Mouse (Mus musculus): ENCODE data around the gene Hoxb5. TPM values are rescaled to one million over a fixed set of nuclear protein-coding genes. Genes with fewer than 3 reads are reported as not detected.

Hoxb5 gene
- polyA plus RNA-seq, 1 experiment = not detected

GRCm38 (mm10) chr11:96301064-96301431 is 2.1 kb upstream of the Hoxb5 start:
- Histone ChIP-seq H3K36me3 (ENCODE audit: control insufficient read depth, insufficient read depth) (no peaks in the 10 kb centered on the region), H3K27me3 (ENCODE audit: control insufficient read depth, insufficient read depth, insufficient read length) (peaks cover 93% of the 10 kb centered on the region), H3ac (ENCODE audit: control insufficient read depth, insufficient read length) (no peak overlapping the region), H3K4me2 (ENCODE audit: low read depth) (no peak overlapping the region), H3K4me3 (no peak overlapping the region), H3K79me2 (ENCODE audit: control insufficient read depth, insufficient read depth) (no peaks in the 10 kb centered on the region)
- no peak for TF ChIP-seq MAX (IDR thresholded peaks at IDR 0.05; ENCODE audit: low read depth)
- no peak for TF ChIP-seq MYOG (IDR thresholded peaks at IDR 0.05; ENCODE audit: control insufficient read depth in 1 of 3, insufficient read depth in 1 of 3, insufficient read length in 2 of 3, low read depth in 2 of 3)
- no peak for TF ChIP-seq USF1 (IDR thresholded peaks at IDR 0.05; ENCODE audit: low read depth)
- no peak for TF ChIP-seq E2F4 (IDR thresholded peaks at IDR 0.05; ENCODE audit: insufficient read depth)
- TF ChIP-seq POLR2AphosphoS2 (IDR thresholded peaks at IDR 0.05; ENCODE audit: insufficient read length, low read depth) = no peak
- TF ChIP-seq TCF12 (IDR thresholded peaks at IDR 0.05; ENCODE audit: insufficient read depth, poor library complexity, severe bottlenecking) = no peak
- TF ChIP-seq SRF (IDR thresholded peaks at IDR 0.05; ENCODE audit: control insufficient read depth, insufficient read length, low read depth) = no peak
- no peak for TF ChIP-seq CEBPB (IDR thresholded peaks at IDR 0.05; ENCODE audit: insufficient read depth, poor library complexity, severe bottlenecking)
- no peak for TF ChIP-seq MYOD1 (IDR thresholded peaks at IDR 0.05; ENCODE audit: control insufficient read depth in 1 of 3, insufficient read length in 2 of 3, low read depth in 2 of 3)
- no peak for TF ChIP-seq REST (IDR thresholded peaks at IDR 0.05; ENCODE audit: insufficient read depth, insufficient read length)
- TF ChIP-seq POLR2A (IDR thresholded peaks at IDR 0.05; ENCODE audit: insufficient read length, low read depth) = no peak
- no peak for TF ChIP-seq TCF3 (IDR thresholded peaks at IDR 0.05; ENCODE audit: insufficient read length, low read depth)

GRCm38 (mm10) chr11:96301837-96302236 is 1.3 kb upstream of the Hoxb5 start:
- H3K4me2 ChIP-seq (ENCODE audit: low read depth) = no peak overlapping the region
- no peak overlapping the region for H3ac ChIP-seq (ENCODE audit: control insufficient read depth, insufficient read length)
- peaks cover 94% of the 10 kb centered on the region for H3K27me3 ChIP-seq (ENCODE audit: control insufficient read depth, insufficient read depth, insufficient read length)
- H3K4me3 ChIP-seq = no peak overlapping the region
- no peaks in the 10 kb centered on the region for H3K36me3 ChIP-seq (ENCODE audit: control insufficient read depth, insufficient read depth)
- TF ChIP-seq E2F4 (IDR thresholded peaks at IDR 0.05; ENCODE audit: insufficient read depth) (no peak), REST (IDR thresholded peaks at IDR 0.05; ENCODE audit: insufficient read depth, insufficient read length) (no peak), SRF (IDR thresholded peaks at IDR 0.05; ENCODE audit: control insufficient read depth, insufficient read length, low read depth) (no peak), MAX (IDR thresholded peaks at IDR 0.05; ENCODE audit: low read depth) (no peak), TCF12 (IDR thresholded peaks at IDR 0.05; ENCODE audit: insufficient read depth, poor library complexity, severe bottlenecking) (no peak), MYOD1 (IDR thresholded peaks at IDR 0.05; ENCODE audit: control insufficient read depth in 1 of 3, insufficient read length in 2 of 3, low read depth in 2 of 3) (no peak), POLR2AphosphoS2 (IDR thresholded peaks at IDR 0.05; ENCODE audit: insufficient read length, low read depth) (no peak), POLR2A (IDR thresholded peaks at IDR 0.05; ENCODE audit: insufficient read length, low read depth) (no peak), CEBPB (IDR thresholded peaks at IDR 0.05; ENCODE audit: insufficient read depth, poor library complexity, severe bottlenecking) (no peak), TCF3 (IDR thresholded peaks at IDR 0.05; ENCODE audit: insufficient read length, low read depth) (no peak), USF1 (IDR thresholded peaks at IDR 0.05; ENCODE audit: low read depth) (no peak), MYOG (IDR thresholded peaks at IDR 0.05; ENCODE audit: control insufficient read depth in 1 of 3, insufficient read depth in 1 of 3, insufficient read length in 2 of 3, low read depth in 2 of 3) (no peak)
- H3K79me2 ChIP-seq (ENCODE audit: control insufficient read depth, insufficient read depth) = no peaks in the 10 kb centered on the region

- TF ChIP-seq USF1 (IDR thresholded peaks at IDR 0.05; ENCODE audit: low read depth) (no peak), E2F4 (IDR thresholded peaks at IDR 0.05; ENCODE audit: insufficient read depth) (no peak), TCF3 (IDR thresholded peaks at IDR 0.05; ENCODE audit: insufficient read length, low read depth) (no peak)
- Histone ChIP-seq H3ac (ENCODE audit: control insufficient read depth, insufficient read length) (no peak overlapping the region), H3K36me3 (ENCODE audit: control insufficient read depth, insufficient read depth) (no peaks in the 10 kb centered on the region), H3K4me2 (ENCODE audit: low read depth) (no peak overlapping the region), H3K27me3 (ENCODE audit: control insufficient read depth, insufficient read depth, insufficient read length) (peaks cover 89% of the 10 kb centered on the region), H3K4me3 (no peak overlapping the region), H3K79me2 (ENCODE audit: control insufficient read depth, insufficient read depth) (no peaks in the 10 kb centered on the region)
These were observed 570 bp upstream of the Hoxb5 start for GRCm38 (mm10) chr11:96302381-96303150.

GRCm38 (mm10) chr11:96304381-96305195 is 1.5 kb downstream of the Hoxb5 start:
- Histone ChIP-seq H3K27me3 (ENCODE audit: control insufficient read depth, insufficient read depth, insufficient read length) (peaks cover 79% of the 10 kb centered on the region), H3ac (ENCODE audit: control insufficient read depth, insufficient read length) (no peak overlapping the region), H3K4me2 (ENCODE audit: low read depth) (no peak overlapping the region), H3K36me3 (ENCODE audit: control insufficient read depth, insufficient read depth) (no peaks in the 10 kb centered on the region), H3K4me3 (no peak overlapping the region), H3K79me2 (ENCODE audit: control insufficient read depth, insufficient read depth) (no peaks in the 10 kb centered on the region)
- TF ChIP-seq SRF (IDR thresholded peaks at IDR 0.05; ENCODE audit: control insufficient read depth, insufficient read length, low read depth) (no peak), MYOG (IDR thresholded peaks at IDR 0.05; ENCODE audit: control insufficient read depth in 1 of 3, insufficient read depth in 1 of 3, insufficient read length in 2 of 3, low read depth in 2 of 3) (no peak), POLR2AphosphoS2 (IDR thresholded peaks at IDR 0.05; ENCODE audit: insufficient read length, low read depth) (no peak), MYOD1 (IDR thresholded peaks at IDR 0.05; ENCODE audit: control insufficient read depth in 1 of 3, insufficient read length in 2 of 3, low read depth in 2 of 3) (no peak), REST (IDR thresholded peaks at IDR 0.05; ENCODE audit: insufficient read depth, insufficient read length) (no peak), POLR2A (IDR thresholded peaks at IDR 0.05; ENCODE audit: insufficient read length, low read depth) (no peak), TCF3 (IDR thresholded peaks at IDR 0.05; ENCODE audit: insufficient read length, low read depth) (no peak), TCF12 (IDR thresholded peaks at IDR 0.05; ENCODE audit: insufficient read depth, poor library complexity, severe bottlenecking) (no peak), MAX (IDR thresholded peaks at IDR 0.05; ENCODE audit: low read depth) (no peak), CEBPB (IDR thresholded peaks at IDR 0.05; ENCODE audit: insufficient read depth, poor library complexity, severe bottlenecking) (no peak), E2F4 (IDR thresholded peaks at IDR 0.05; ENCODE audit: insufficient read depth) (no peak), USF1 (IDR thresholded peaks at IDR 0.05; ENCODE audit: low read depth) (no peak)

Measured in myocyte (in vitro differentiated cells).